1 mouse cellular context compared by ENCODE assay signal in the genomic region with DNA sequence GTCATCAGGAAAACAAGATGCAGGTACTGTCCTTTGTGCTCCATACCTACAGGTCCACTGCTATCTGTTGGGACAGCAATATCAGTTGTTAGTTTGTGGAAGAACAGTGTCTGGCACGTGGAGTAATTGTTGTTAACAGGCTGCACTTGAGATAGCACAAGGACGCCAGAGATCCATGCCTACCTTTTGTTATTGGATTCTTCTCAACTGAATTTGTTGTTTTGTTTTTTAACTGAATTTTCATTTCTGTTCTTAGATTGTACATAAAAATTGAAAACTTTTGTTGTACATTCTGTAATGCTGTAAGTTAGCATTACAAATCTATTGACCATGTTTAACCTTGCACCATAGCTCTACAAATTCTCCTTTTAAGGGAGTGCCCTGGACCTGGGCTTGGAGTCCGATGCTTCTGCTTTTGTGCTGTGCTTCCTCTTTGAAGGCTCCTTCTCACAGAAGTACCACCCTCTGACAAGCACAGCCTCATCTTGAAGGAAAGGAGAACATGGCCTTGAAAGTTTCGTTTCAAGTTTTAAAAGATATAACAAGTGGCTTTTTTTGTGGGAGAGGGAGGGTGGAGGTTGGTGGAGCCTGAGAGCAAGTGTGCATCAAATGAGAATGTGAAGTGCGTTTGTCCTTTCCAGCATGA.
TF ChIP-seq lines count a peak whose summit lies in the region.

No protein-coding gene starts in this region.

TF ChIP-seq in CH12.LX, 34 proteins besides CTCF, POLR2A, EP300 and RAD21 (continued from another document):
- TF ChIP-seq E2F4 (IDR thresholded peaks at IDR 0.05; ENCODE audit: insufficient replicate concordance, low read depth, low read length) (no peak), MAX (IDR thresholded peaks at IDR 0.05; ENCODE audit: low read length) (peak; percentile 17; the same call in 1 of the 2 replicates)
